Mouse (Mus musculus) limb, embryonic 10.5 days (tissue): ENCODE measurements around the gene Olfr1370. TPM values are rescaled to one million over a fixed set of nuclear protein-coding genes. Genes with fewer than 3 reads are reported as not detected.

Source experiments
- polyA plus RNA-seq: library from polyadenylated mRNA; unstranded; fragments of >200 nt; fragmentation: Nextera tagmentation; extraction: Ambion mirVana; gene quantifications from 2 replicates; pipeline ENCODE4 v1.2.1, GENCODE M21; 2016

The Olfr1370 gene
- polyA plus RNA-seq, 1 experiment from 2014 or later: not detected

Other genes starting within 250 kb of the Olfr1370 start
- gene Olfr1369-ps1, start 36.5 kb upstream of the Olfr1370 start, polyA plus RNA-seq: 0.10 TPM in 1 of 2 replicates, not detected in the other
- gene Olfr263, start 54.7 kb upstream of the Olfr1370 start, polyA plus RNA-seq: not detected in 2 replicates
- gene Olfr1368, start 70.9 kb upstream of the Olfr1370 start, polyA plus RNA-seq: not detected in 2 replicates
- 200 and 218 TPM in 2 replicates for gene Trim27, start 104.5 kb upstream of the Olfr1370 start, polyA plus RNA-seq
- not detected in 2 replicates for gene Gpx5, start 217.8 kb upstream of the Olfr1370 start, polyA plus RNA-seq
- gene Gpx6, start 237.2 kb upstream of the Olfr1370 start, polyA plus RNA-seq: 0.62 and 0.91 TPM in 2 replicates